Mouse (Mus musculus) liver, adult 2 months (tissue): ENCODE results near the gene P3h2.

ENCODE experiments used
- CTCF ChIP-seq: fragments of 200-500 bp; IDR thresholded peaks from 2 replicates; pipeline ENCODE4 v1.5.1; 2011; ENCODE audit warnings: low read depth, low read length, control low read depth
- POLR2A ChIP-seq: fragments of 200-500 bp; IDR thresholded peaks from 2 replicates; pipeline ENCODE4 v1.6.1; 2011; ENCODE audit warnings: low read length, control low read depth; ENCODE audit not compliant: insufficient read depth; ENCODE audit errors: extremely low read depth

GRCm38 (mm10) chr16:25953359-25953758 is 152.2 kb downstream of the P3h2 start:
- no peak for TF ChIP-seq CTCF
- no peak for TF ChIP-seq POLR2A
